Mouse (Mus musculus) mouse embryonic stem cell (cell line): ENCODE measurements around the gene Hist1h2ai.
"Not testable (repeated sequence)": the region's sequence is repeated elsewhere in the genome, so short reads cannot be mapped to it uniquely, and the experiment has no call there.

ENCODE experiments used
- in situ Hi-C, 2 experiments: fragments of 300-500 bp; cut with MboI; formaldehyde crosslinking; loops; 1 replicate in 1 of 2; 3 replicates in 1 of 2; pipeline ENCODE4 v1.14.3; 2019 to 2020; ENCODE audit warnings: low sequenced_read_pairs in 2 of 2, low pct_unique_long_range_greater_than_20kb in 1 of 2, mixed read lengths in 1 of 2; ENCODE audit not compliant: unreplicated experiment in 1 of 2

The Hist1h2ai gene

GRCm38 (mm10) chr13:21754294-21755001 is 38.2 kb downstream of the Hist1h2ai start:
- in situ Hi-C loops, result not testable (repeated sequence)

GRCm38 (mm10) chr13:21755707-21756106 is 39.5 kb downstream of the Hist1h2ai start:
- in situ Hi-C loops, result no loop called here
